Mouse (Mus musculus) erythroblast, adult 5-6 weeks (primary cell): ENCODE results near the gene Cenpk. TPM values are rescaled to one million over a fixed set of nuclear protein-coding genes. Genes with fewer than 3 reads are reported as not detected.

Experiments
- total RNA-seq, 2 experiments: library from RNA; stranded (forward) in 1 of 2; stranded (reverse) in 1 of 2; fragments of 150-400 nt in 1 of 2; fragments of 200-764, 138-1000 nt in 1 of 2; gene quantifications; 2 replicates each; pipeline versions ENCODE4 v1.2.3 to v1.2.4; 2015 to 2017; ENCODE audit warnings: low replicate concordance in 2 of 2

Gene Cenpk
- total RNA-seq, 2 experiments from 2014 or later, result 35.9 to 60.7 TPM

Other genes with a start within 250 kb of the Cenpk start
- gene Nln, start 119.0 kb upstream of the Cenpk start, total RNA-seq (2015; ENCODE audit: low replicate concordance), result 9.2 and 20.9 TPM in 2 replicates
- gene Nln, start 119.0 kb upstream of the Cenpk start, total RNA-seq (2017; ENCODE audit: low replicate concordance), result 4.8 and 6.1 TPM in 2 replicates
- gene Sgtb, start 118.9 kb upstream of the Cenpk start, total RNA-seq (2015; ENCODE audit: low replicate concordance), result not detected in 2 replicates
- not detected in 2 replicates for gene Sgtb, start 118.9 kb upstream of the Cenpk start, total RNA-seq (2017; ENCODE audit: low replicate concordance)
- gene Trappc13, start 50.1 kb upstream of the Cenpk start, total RNA-seq (2015; ENCODE audit: low replicate concordance), result 14.0 and 14.4 TPM in 2 replicates
- 11.8 and 19.0 TPM in 2 replicates for gene Trappc13, start 50.1 kb upstream of the Cenpk start, total RNA-seq (2017; ENCODE audit: low replicate concordance)
- 24.6 and 31.1 TPM in 2 replicates for gene Trim23, start 49.8 kb upstream of the Cenpk start, total RNA-seq (2015; ENCODE audit: low replicate concordance)
- gene Trim23, start 49.8 kb upstream of the Cenpk start, total RNA-seq (2017; ENCODE audit: low replicate concordance), result 59.1 and 82.8 TPM in 2 replicates
- 28.6 and 47.9 TPM in 2 replicates for gene Ppwd1, start 232 bp downstream of the Cenpk start, total RNA-seq (2015; ENCODE audit: low replicate concordance)
- gene Ppwd1, start 232 bp downstream of the Cenpk start, total RNA-seq (2017; ENCODE audit: low replicate concordance), result 31.4 and 53.5 TPM in 2 replicates
- gene Adamts6, start 59.2 kb downstream of the Cenpk start, total RNA-seq (2015; ENCODE audit: low replicate concordance), result 0.77 and 1.0 TPM in 2 replicates
- 0.26 and 0.84 TPM in 2 replicates for gene Adamts6, start 59.2 kb downstream of the Cenpk start, total RNA-seq (2017; ENCODE audit: low replicate concordance)